Mouse (Mus musculus) induced T-regulatory cell, adult 2 months (primary cell): Measurements from ENCODE around the gene Ddx11.

Source experiments
- DNase-seq: peaks from one replicate; pipeline ENCODE4 v3.0.0-alpha.2; 2012; ENCODE audit warnings: low read depth

Ddx11 gene

DNA sequence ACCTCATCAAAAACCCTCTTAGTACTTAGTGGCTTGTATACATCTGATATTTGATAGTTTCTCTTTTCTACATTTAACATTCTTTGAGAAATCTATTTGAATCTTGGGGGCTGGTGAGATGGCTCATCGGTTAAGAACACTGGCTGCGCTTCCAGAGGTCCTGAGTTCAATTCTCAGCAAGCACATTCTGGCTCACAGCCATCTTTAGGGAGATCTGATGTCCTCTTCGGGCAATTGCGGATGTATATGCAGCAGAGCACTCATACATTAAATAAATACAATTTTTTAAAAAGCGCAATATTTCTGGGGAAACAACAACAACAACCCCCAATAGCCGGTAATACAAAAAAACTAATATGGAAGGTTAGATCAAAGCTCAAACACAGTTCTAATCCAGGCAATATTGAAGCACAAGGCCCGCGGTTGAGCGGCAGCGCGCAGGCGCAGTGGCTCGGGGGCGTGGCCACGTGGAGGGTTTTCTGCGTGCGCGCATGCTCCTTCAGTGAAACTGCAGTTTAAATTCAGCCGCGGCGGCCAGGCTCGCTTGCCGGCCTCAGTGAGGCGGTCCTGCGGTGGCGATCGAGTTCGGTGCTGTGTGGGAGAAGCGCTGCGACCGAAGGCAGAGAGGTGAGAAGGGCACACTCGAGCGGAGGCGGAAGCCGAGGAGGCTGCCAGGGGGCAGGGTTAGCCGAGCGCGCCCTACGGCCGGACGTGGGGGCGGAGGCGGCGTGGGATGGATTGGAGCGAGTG lies at the start of gene Ddx11:
Gene Ddx11, plus strand, starts transcription at position 455 of the 750 bp plus-strand sequence.
- peak; percentile 95 for DNase-seq

DNA sequence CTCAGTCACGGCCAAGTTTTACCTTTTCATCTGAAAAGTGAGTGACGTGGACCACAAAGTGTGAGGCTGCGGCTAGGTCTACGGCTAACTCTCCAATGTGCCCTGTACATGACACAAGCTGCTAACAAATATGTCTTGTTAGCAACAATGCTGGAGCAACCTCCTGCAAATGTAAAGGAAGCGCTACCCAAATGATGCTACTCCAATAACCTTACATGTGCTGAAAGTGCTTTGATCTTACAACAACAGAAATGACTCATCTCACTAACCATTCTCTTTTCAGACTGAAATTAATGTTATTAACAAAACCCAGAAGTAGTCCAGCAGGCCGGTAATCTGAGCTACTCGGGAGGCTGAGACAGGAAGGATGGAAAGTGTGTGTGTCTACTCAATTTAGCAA lies 49.3 kb upstream of the Ddx11 start:
- DNase-seq = peak; percentile 73

DNA sequence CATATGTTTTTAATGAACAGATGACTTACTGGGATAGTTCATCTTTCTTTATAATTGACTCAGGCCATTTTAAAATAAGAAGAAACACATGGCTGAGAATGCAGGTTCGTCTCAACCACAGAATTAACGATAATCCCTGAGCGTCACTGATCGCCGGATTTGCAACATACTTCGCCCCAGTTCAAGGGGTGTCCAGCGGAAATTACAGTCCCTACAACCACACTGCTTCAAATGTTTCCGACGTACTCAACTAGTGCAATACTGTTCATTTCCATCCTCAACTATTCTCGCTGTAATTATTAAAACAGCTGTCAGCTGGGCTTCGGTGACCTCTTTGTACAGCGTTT lies 47.5 kb upstream of the Ddx11 start:
- DNase-seq = no peak

DNA sequence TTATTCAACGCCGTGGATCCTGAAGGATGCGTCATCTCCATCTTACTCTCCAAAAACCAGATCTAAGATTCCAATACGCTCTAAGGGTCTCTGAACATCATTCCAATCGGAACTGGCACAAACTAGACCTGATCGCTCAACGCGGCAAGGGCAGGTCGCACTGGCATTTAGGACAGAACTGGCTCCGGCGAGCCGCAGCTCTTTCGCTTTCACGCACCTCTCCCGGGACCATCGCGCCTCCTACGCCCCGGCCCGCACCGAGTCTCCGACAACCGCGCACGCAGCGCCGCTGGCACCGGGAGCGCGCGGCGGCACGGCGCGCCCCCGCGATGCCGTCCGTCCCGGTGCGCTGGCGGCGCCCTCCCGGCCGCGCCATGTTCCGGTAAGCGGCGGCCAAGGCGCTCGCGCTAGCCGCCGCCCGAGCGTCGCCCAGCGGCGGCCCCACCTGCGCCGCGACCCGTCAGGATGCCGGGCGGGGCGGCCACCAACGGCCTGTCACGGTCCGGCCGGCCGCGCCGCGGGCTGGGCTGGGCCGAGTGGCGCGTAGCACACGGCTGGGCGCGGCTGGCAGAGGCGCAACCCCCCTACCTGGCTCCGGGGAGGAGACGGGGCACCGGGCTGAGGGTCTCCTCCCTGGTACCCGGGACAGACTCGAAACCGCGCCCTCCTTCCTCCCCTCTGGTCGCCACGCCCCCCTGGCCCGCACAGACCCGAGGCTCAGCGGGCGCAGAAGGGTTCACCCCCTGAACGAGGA lies 47.0 kb upstream of the Ddx11 start:
- peak; percentile 73 for DNase-seq

DNA sequence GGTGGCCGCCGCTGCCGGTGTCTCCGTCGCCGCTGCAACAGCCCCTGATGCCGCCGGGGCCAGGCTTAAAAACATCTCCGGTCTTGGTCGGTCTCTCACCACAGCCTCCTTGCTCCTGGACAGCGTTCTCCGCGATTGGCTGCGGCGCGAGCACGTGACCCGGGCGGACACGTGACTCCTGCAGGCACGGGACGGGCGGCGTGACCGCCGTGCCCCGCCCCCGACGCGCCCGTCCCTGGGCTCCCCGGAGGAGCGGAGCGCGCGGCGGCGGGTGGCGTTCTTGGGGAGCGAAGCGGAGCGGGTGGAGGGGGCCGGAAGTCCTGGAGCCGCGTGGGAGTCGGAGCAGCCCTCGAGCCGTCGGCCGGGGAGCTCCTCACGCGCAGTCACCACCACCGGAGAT lies 46.4 kb upstream of the Ddx11 start, which contains the start of gene Ankrd12:
Gene Ankrd12, minus strand, starts transcription at position 156 of the 400 bp plus-strand sequence.
- DNase-seq = peak; percentile 95

DNA sequence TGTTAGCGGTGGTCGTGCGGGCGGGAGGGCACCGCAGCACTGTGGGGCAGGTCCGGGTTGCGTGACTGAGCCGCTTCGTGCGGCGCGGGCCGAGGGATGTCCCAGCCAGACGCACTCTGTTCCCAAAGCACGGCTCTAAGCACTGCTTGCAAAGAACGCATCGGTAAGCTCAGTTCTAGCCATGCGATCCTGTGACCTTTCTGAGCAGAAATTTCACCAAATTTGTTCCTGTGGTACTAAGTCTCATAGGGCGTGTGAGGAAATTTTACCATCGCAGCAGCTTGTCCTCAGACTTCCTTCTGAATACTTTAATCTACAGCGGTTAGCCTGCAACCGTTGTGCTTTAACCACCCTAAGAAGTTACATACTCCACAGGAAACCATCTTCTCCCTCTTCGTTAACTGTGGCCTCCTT lies 45.9 kb upstream of the Ddx11 start:
- DNase-seq = peak; percentile 63

DNA sequence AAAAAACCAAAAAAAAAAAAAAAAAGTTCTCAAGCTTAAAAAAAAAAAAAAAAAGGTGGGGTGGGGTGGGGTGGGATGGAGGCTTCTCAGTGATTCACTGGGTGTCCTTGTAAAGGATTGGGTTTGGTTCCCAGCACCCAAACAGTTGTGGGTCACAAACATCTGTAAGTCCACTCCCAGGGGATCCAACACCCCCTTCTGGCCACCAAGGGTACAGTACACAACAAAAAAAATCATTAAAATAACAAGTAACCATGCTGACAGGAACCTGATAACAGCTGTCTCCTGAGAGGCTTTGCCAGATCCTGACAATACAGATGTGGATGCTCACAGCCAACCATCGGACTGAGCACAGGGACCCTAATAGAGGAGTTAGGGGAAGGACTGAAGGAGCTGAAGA lies 38.8 kb upstream of the Ddx11 start:
- DNase-seq = no peak

DNA sequence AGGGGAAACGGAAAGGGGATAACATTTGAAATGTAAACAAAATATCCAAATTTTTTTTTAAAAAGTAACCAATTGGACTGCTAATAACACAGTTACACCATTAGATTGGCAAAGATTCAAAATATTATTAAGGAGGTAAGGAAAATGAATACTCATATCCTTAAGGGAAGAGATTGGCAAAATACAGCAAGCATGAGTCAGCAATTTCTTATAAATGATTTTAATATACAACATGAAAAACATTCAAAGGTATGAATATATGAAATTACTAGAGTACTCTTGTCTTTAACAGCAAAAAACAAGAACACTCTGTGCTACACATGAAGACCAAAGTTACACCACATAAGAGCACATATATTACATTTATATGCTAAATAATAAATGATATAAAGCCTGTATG lies 38.3 kb upstream of the Ddx11 start:
- DNase-seq = no peak

DNA sequence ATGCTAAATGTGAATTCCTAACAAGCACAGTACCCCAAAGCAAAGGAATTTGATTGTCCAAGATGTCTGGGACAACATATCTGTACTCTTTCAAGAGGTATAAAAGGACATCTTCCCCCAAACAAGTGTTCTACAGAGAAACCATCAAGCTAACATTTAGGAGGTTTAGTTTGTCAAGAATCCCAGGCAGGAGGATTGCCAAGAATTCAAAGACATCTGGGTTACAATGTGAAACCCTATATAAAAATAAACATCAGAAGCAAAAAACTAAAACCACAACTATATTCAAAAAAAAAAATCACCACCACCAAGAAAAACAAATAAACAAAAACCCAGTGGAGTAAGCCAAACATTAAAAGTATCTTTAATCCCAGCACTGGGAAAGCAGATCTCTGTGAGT lies 33.1 kb upstream of the Ddx11 start:
- DNase-seq = no peak

DNA sequence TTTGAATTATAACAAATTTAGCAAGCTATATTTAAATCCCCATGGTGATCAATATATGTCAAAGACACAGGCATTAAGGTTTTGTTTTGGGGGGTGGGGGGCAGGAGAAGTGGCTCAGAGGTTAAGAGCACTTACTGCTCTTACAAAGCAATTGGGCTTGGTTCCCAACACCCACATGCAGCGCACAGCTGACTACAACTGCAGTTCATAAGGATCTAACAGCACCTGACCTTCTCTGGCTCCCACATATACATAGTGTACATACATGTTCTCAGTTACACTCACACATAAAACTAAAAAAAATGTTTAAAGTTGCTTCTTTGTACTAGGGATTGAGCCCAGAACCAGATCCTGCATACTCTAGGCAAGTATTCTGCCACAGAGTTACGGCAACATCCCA lies 31.9 kb upstream of the Ddx11 start:
- no peak for DNase-seq

DNA sequence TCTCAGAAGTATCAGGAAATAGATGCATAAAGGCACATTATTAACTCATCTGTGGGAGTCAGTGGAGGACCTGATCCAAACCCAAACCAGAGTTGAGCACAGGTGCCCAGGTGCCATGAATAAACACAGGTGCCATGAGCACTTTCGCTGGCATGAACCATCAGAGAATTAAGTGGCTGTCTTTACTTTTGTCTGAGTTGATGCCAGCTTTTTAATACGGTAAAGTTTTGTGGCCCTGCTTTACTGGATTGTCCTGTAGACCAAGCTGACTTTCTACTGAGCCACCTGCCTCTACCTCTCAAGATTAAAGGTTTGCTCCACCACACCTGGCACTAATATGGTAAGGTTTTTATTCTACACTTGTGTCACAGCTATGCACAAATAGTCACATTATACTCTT lies 31.3 kb upstream of the Ddx11 start:
- DNase-seq = no peak

DNA sequence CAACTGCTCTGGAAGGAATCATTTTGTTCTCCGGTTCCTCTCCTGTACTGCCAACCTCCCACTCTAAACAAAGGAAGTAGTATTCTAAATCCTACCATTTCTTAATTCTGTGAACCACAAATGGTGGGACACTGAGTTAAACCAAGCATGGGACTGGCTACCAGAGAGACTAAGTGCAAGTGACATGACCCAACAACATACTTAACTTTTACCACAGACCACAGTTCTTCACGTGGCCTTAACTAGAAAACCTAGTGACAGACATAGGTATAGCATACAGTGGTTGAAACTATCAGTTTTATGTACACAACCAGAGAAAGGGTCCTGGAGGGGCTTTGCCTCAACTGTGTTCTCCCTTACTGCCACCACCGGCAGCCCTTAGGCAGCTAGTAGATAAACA lies 30.7 kb upstream of the Ddx11 start:
- DNase-seq = no peak

DNA sequence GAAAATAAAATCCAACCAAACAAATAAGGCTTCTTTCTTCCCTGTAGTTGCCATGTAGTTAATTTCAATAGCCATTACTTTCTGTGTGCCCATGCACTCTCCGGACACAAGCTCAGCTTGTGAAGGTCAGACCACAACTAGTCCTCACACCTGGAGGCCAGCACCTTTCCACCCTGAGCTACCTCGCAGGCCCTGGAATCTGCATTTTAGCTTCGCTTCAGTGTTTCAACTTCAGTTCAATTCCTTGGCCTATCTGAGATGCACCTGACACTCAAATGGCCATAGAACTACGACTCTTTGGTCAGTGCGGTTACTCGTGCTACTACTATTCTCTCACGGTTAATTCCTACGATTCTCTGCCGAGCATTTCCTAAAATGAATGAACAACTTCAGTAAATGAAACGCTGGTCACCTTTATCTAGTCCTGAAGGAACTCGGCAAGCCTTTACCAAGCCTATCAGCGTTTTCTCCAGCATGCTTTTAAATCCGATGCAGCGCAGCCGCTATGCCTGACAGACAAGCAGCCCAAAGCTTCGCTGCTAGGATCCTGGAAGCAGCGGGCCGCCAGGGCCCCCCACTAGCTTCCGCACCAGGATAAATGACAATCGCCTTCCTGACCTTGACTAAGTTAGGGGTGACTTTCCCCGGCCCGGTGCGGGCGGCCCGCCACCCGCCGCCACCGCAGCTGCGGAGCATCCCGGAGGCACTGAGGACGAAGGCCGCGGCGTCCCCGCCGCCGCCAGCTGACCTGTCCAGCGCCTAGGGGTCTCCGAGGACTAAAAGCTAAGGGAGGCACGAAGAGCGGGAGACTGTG lies 22.5 kb upstream of the Ddx11 start:
- DNase-seq = no peak

DNA sequence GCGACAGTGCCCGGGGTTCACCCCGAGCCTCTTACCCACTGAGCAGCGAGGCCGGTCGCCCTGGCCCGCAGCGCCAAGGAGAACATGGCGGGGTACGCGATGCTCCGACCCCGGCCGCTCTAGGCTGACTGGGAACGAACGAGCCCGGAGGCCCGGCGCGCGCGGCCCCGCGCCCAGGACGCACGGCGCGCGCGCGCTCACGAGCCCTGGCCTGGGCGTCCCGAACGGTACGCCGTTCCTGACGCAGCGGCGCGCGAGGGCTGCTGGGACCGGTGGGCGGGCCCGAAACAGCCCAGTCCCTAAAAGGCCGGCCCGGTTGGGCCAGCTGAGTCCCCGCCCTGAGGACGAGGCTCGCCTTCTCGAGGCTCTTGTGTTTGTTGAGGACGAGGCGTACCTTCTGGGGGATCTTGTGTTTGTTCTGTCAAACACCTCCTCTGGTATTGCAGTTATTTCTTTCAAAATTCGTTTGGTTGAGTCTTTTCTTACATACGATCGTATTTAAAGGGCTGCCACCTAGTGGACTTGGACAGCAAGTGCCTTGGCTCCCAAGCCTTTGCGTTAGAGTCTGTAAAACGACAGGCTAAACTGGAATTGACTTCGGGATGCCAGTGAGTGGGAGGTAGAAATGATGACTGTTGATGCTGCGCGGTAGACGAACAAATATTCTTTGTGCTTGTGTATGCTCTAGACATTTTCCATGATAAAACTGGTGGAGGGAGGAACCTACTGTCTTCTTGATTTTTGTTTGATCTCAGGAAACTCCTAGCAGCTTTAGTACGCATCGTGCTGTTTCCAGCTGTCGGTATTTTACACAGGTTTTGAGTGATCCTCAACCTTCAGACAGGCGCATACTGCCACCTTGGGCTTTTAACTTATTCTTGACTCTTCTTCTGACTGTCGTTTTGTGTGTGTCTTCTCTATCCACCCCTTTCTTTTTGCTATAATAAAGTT lies 21.7 kb upstream of the Ddx11 start, which contains the start of gene Ndufv2:
Gene Ndufv2, minus strand, starts transcription at position 180 of the 951 bp plus-strand sequence.
- peak; percentile 98 for DNase-seq

DNA sequence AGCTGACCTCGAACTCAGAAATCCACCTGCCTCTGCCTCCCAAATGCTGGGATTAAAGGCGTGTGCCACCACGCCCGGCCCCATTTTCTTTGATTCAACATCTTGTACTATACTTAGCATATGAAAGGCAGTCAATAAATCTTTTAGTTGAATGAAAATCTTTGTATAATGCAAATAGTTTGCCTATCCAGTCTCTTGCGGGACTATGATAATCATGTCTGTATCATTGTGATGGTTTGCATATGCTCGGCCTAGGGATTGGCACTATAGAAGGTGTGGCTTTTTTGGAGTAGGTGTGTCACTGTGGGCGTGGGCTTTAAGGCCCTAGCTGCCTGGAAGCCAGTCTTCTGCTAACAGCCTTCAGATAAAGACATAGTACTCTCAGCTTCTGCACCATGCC lies 19.2 kb upstream of the Ddx11 start:
- DNase-seq = no peak

DNA sequence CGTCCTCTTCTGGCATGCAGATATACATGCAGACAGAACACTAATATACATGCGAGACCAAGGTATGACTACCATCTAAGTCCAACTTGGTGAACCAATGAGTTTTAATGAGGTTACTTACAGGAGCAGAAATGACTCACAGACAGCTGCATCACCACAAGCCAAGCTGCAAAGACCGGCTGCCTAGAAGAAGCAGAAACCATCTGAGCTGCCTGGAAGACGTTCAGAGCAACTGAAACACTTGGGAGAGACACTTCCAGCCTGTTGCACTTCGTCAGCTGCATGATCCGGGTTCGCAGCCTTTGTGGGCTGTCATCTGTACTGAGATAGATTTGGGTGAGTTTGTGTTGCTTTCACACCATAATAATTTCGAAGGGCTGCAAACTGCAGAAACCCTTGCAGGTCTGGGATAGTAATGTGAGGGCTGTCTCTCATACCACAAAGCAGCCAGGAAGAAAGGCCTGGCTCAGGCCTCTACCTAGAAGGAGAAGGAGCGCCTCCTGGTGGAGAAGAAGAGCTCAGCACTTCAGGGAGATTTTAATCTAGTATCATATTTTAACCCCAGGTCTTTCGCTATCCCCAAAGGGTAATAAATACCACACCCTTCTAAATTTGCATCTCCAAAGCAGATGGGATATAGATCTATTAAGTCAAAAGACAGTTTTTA lies 16.6 kb upstream of the Ddx11 start:
- peak; percentile 89 for DNase-seq

DNA sequence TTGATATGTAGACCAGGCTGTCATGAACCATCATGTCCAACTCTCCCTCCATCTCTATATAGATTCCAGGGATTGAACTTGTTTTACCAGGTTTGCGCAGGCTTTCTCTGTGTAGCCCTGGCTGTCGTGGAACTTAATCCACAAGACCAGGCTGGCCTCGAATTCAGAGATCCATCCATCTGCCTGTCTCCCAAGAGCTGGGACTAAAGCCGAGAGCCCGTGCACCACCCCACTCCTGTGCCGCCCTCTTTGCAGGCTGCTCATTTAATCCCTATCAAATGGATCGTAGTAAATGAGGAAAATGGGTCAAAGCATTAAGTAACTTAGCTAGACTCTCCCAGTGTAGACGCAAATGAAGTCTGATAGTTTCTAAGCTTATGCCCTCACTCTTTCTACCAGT lies 15.9 kb upstream of the Ddx11 start:
- no peak for DNase-seq

DNA sequence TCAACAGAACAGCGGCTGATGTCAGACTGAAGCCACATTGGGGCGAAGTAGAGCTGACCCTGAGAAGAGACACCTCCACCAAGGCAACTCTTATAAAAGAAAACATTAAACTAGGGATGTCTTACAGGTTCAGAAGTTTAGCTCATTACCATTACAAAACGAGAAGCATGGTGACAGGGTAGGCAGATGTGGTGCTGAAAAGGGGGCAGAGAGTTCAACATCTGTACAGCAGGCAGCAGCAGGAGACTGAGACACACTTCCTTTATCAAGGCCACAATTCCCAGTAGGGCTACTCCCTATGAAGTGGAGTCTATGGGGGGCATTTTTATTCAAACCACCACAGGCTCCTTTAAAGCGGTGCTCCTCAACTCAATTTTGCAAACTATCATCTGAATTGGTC lies 15.1 kb upstream of the Ddx11 start:
- no peak for DNase-seq

DNA sequence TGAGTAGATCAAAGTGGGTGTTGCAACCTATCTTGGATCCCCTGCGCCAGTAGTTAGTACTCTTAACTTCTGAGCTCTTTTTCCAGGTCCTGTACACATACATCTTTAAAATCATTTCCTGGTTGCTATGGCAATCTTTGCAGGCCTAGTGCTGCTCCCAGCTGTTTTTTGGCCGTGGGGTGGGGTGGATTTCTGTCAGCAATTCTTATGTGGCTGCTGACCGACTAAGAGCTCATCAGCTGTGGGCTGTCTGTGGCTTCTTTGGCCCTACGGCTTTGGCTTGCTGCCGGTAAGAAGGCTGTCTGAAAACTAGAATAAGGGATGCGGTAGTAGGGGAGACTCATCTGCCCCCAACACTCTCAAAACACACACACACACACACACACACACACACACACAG lies 12.6 kb upstream of the Ddx11 start:
- no peak for DNase-seq

DNA sequence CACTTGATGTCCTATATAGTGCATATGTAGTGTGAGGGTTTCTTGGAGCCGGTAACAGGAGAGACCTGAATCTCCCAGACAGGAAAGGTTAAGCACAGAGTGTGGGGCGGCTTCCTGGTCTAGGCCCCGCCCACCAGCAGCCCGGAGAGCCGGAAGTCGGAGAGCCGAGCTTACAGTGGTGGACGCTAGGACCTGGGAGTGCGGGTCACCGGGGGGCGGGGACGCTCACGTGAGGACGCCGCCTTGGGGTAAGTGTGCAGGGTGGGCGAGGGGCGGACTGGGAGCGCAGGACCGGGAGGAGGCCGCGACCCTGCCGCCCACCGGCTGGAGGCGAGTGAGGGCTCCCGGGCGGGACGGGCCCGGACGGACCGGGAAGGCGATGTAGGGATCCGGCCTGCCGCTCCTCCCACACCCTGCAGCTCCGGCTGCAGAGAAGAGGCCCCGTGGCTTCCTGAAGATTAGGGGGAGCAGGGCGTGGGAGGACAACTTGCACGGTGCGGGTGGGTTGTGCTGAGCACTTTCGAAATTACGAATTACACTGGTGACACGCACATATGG lies 11.8 kb upstream of the Ddx11 start, which contains the start of gene Washc1:
Gene Washc1, plus strand, starts transcription at position 144 of the 558 bp plus-strand sequence.
- DNase-seq = peak; percentile 95

DNA sequence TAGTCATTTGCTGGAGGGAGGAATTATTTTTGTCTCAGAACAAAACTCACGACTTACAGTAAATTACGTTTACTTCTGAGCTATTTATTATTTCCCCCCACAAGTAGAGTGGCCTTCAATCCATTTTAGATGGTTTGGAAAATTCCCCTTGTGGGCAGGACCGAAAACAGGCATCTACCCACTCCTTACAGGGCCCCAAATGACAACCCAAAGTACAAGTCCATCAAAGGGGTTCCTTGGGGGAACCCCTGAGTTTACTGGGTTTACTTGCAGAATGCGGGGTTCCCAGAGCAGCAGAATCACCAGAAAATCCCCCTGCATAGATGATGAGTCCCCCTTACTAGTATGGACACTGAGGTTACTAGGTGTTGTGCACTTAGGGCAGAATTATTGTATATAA lies 11.2 kb upstream of the Ddx11 start:
- peak; percentile 77 for DNase-seq
